Mouse (Mus musculus) liver, adult (tissue): ENCODE data around the gene Myh8.

Experiments used
- GATA4 ChIP-seq: IDR thresholded peaks from 2 replicates; pipeline ENCODE4 v1.6.1; 2014; ENCODE audit warnings: mild to moderate bottlenecking, low read length; ENCODE audit not compliant: insufficient replicate concordance

Myh8 gene

GRCm38 (mm10) chr11:67345186-67345855 is 68.4 kb downstream of the Myh8 start:
- TF ChIP-seq GATA4: no peak

- TF ChIP-seq GATA4: no peak
Observed at GRCm38 (mm10) chr11:67345856-67346236, 68.9 kb downstream of the Myh8 start.

GRCm38 (mm10) chr11:67350153-67350768 is 73.3 kb downstream of the Myh8 start:
- TF ChIP-seq GATA4: no peak

- no peak for TF ChIP-seq GATA4
Observed at GRCm38 (mm10) chr11:67353011-67353410, 76.1 kb downstream of the Myh8 start.

GRCm38 (mm10) chr11:67358031-67358430 is 81.1 kb downstream of the Myh8 start:
- TF ChIP-seq GATA4: no peak
